Mouse (Mus musculus) forebrain, embryonic 12.5 days (tissue): ENCODE results near the gene Manbal. TPM values are rescaled to one million over a fixed set of nuclear protein-coding genes. Genes with fewer than 3 reads are reported as not detected.

Experiments
- ATAC-seq: fragments of 200-750 bp; cut with Nextera tagmentation; 2 replicates; pipeline ENCODE4 v1.8.0; 2017; ENCODE audit warnings: moderate TSS enrichment; ENCODE audit not compliant: low FRiP score
- H3K27ac ChIP-seq: fragments of 300-500 bp; sonication (generic); 2 replicates; pipeline ENCODE4 v1.5.1; 2016; ENCODE audit warnings: mild to moderate bottlenecking
- H3K27me3 ChIP-seq: fragments of 300-500 bp; sonication (generic); 2 replicates; pipeline ENCODE4 v1.6.1; 2016; ENCODE audit warnings: mild to moderate bottlenecking
- H3K36me3 ChIP-seq: fragments of 300-500 bp; sonication (generic); replicated peaks from 2 replicates; pipeline ENCODE4 v1.6.1; 2016; ENCODE audit warnings: mild to moderate bottlenecking
- H3K4me1 ChIP-seq: fragments of 300-500 bp; sonication (generic); 2 replicates; pipeline ENCODE4 v1.6.1; 2016
- H3K4me2 ChIP-seq: fragments of 300-500 bp; sonication (generic); 2 replicates; pipeline ENCODE4 v1.6.1; 2016; ENCODE audit warnings: mild to moderate bottlenecking, moderate library complexity
- H3K4me3 ChIP-seq: fragments of 300-500 bp; sonication (generic); replicated peaks from 2 replicates; pipeline ENCODE4 v1.5.1; 2016; ENCODE audit warnings: mild to moderate bottlenecking
- H3K9ac ChIP-seq: fragments of 300-500 bp; sonication (generic); 2 replicates; pipeline ENCODE4 v1.6.1; 2016; ENCODE audit warnings: mild to moderate bottlenecking
- H3K9me3 ChIP-seq: fragments of 300-500 bp; sonication (generic); 2 replicates; pipeline ENCODE4 v1.6.1; 2016
- WGBS: fragments of 180-500 bp; shearing (Covaris S2); methylation state at CpG from one replicate; pipeline ENCODE4 v1.1.7; 2016; 5-methylcytosine and 5-hydroxymethylcytosine counted together
- polyA plus RNA-seq: library from polyadenylated mRNA; unstranded; fragments of >200 nt; fragmentation: Nextera tagmentation; extraction: Ambion mirVana; gene quantifications from 2 replicates; pipeline ENCODE4 v1.2.1, GENCODE M21; 2016

Gene Manbal
- 68.8 and 69.4 TPM in 2 replicates for polyA plus RNA-seq

DNA sequence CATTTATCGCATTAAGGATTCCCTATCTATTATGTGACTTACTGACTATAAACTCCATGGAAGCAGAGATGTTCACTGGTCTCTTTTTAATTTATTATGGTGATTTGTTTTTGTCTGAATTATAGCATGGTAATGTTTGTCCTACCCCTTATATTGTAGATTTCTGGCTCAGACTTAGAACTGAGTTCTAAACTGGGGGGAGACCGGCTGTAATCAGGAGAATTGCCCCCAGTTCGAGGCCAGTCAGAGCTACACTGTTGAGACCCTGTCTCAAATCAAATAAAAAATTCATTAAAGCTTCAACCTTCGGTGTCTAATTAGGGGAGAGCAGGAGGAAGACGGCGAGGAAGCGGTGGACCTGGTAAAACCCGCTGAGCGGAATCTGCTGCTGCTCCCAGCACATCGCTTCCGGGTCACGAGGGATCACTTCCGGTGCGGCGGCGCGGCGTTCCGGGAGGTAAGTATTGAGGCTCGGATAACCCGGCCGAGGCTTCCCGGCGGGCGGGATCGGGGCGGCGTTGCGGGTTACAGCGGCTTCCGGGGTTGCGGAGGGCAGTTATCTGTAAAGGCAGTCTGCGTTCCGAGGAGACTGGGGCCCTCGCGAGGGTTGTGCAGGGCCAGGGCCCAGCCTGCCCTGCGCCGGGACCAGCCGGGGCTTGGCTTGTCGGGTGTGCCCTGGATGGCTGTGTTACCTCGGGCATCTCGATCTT lies at the start of gene Manbal:
Manbal (plus strand) TSS at position 411 of the 710 bp plus-strand sequence.
- ATAC-seq: peak; percentile 89
- peak within 1 kb of the TSS; percentile 89 for H3K27ac ChIP-seq
- H3K27me3 ChIP-seq: no peaks in the 10 kb centered on the region
- 5% methylated on average over 42 of the region's 42 CpGs for WGBS
- no peaks in the 10 kb centered on the region for H3K9me3 ChIP-seq
- peak within 1 kb of the TSS; percentile 74 for H3K4me3 ChIP-seq
- peaks cover 20% of the 10 kb centered on the region for H3K4me1 ChIP-seq
- H3K4me2 ChIP-seq: peak within 1 kb of the TSS; percentile 86
- peak within 1 kb of the TSS; percentile 77 for H3K9ac ChIP-seq
- no peaks in the 10 kb centered on the region; the same call in 1 of the 2 replicates for H3K36me3 ChIP-seq

DNA sequence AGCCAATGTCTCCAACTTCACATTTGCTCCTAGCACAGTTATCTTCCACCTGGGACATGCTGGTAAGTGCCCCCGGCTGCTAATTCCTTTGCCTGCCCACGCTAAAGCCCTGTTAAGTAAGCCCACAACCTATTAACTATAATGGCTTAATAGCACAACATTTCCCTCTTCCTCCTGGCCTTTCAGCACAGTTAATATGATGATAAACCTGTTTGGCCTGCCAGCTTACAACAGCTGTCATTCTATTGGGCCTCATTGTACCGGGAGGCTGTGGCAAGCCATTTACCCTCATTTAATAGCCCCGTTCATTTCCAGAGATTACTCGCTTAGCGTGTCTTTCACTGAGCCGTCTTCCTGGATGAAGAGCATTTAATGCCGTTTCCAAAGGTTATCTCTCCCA lies 47.3 kb upstream of the Manbal start:
- Histone ChIP-seq H3K27ac (peak overlapping the region; percentile 46), H3K9ac (no peak overlapping the region), H3K36me3 (peaks cover 89% of the 10 kb centered on the region), H3K4me2 (no peak overlapping the region), H3K27me3 (no peaks in the 10 kb centered on the region), H3K4me1 (0 out of 2 replicates have a peak, but pooled peaks cover 3% of the 10 kb centered on the region), H3K9me3 (no peaks in the 10 kb centered on the region), H3K4me3 (no peak overlapping the region)
- no peak for ATAC-seq
- WGBS: 60% methylated on average over 8 of the region's 8 CpGs

DNA sequence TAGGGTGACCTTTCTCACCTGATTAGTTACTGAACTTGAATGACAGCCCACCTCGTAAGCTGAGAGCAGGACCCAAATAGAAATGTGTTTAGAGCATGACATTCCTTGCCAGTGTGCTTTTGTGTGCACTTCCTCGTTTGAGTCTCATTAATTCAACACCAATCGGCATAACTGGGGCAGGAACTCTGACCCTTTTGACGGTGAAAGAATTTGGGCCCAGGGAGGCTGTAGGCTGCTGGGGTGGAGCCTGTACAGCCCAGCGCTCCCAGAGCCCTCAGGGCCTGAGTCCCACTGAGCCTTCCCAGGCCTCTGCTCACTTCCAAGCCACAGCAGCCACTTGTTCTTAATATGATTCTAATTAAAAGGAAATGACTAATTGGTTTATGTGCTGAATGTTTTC lies 46.5 kb upstream of the Manbal start:
- Histone ChIP-seq H3K9ac (no peak overlapping the region), H3K9me3 (no peaks in the 10 kb centered on the region), H3K4me1 (0 out of 2 replicates have a peak, but pooled peaks cover 3% of the 10 kb centered on the region), H3K36me3 (peaks cover 90% of the 10 kb centered on the region), H3K4me3 (no peak overlapping the region), H3K4me2 (no peak overlapping the region), H3K27ac (no peak overlapping the region; the same call in 1 of the 2 replicates), H3K27me3 (no peaks in the 10 kb centered on the region)
- WGBS: 24% methylated on average over 5 of the region's 5 CpGs
- ATAC-seq: no peak

DNA sequence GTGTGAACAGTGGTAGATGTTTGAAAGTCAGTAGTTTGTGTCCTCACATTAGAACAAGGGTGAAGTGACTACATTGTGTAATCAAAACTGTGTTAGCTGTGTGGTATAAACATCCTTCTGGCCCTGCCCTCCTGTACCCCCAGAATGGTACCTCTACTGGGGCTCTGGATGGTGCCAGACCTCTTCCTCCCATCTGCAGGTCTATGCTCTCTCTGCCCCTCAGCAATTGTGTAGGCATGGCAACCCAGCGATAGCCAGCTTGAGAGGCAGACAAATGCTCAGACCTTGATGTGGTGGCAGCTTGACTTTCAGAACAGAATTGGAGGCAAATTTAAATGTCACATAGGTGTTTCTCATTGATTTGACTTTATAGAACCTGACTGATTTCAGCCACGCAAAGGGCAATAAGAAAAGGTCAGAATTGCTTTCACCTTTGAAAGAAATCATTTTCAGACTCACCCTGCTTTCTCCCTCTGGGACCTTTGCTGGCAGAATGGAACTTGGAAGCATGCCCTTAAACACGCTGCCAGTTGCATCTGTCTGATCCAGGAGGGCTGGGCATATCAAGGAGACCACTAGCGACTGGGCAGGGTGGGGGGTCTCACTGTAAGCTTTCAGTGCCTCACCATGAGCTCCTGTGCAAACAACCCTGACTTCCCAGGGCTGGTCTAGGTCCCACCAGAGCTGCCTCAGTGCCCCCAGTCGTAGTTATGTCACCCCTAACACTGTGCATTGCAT lies 45.2 kb upstream of the Manbal start:
- H3K9ac ChIP-seq: no peak overlapping the region
- H3K4me3 ChIP-seq: no peak overlapping the region
- no peak for ATAC-seq
- no peak overlapping the region for H3K4me2 ChIP-seq
- peaks cover 3% of the 10 kb centered on the region; the same call in 1 of the 2 replicates for H3K4me1 ChIP-seq
- H3K36me3 ChIP-seq: peaks cover 91% of the 10 kb centered on the region
- H3K27me3 ChIP-seq: no peaks in the 10 kb centered on the region
- no peaks in the 10 kb centered on the region for H3K9me3 ChIP-seq
- 86% methylated on average over 5 of the region's 5 CpGs for WGBS
- peak overlapping the region; percentile 43; the same call in 1 of the 2 replicates for H3K27ac ChIP-seq

DNA sequence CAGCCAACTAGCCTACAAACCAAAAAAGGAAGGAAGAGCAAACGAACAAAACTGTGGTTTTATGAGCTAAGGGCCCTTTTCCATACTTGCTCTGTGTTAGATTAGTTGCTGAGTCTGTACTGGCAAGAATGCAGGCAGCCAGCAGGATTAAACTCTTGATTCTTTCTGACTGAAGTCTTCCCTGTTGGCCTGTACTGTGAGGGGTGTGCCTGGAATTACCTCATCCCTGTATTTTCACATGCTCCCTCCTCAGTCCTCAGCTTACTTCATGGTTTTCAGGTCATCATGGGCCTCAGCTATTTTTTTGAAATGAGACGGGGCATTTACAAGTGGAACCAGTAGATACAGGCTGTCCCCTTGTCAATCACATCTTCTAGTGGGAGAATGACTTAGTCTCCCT lies 42.2 kb upstream of the Manbal start:
- WGBS: 77% methylated on average over 2 of the region's 2 CpGs
- Histone ChIP-seq H3K27ac (peak overlapping the region; percentile 93; the same call in 1 of the 2 replicates), H3K4me1 (peaks cover 32% of the 10 kb centered on the region), H3K27me3 (no peaks in the 10 kb centered on the region), H3K4me2 (no peak overlapping the region), H3K36me3 (peaks cover 80% of the 10 kb centered on the region), H3K9ac (no peak overlapping the region), H3K9me3 (no peaks in the 10 kb centered on the region), H3K4me3 (no peak overlapping the region)
- no peak for ATAC-seq

DNA sequence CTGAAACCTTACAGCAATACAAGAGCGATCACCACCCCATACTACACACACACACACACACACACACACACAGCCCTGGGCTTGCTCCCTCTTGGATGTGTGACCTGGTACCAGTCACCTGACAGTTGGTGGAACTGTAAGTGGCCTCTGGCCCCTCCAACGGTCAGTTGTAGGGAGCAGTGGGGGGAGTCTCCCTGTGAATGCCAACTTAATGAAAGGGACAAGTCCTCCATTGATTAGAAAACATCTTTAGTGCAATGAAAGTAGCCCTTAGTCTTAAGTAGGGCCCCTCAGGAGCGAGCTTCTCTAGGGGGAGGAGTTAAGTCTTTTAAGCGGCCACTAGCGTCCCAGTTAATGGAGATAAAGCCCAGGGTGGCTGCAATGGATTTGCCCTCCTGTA lies 39.3 kb upstream of the Manbal start:
- ATAC-seq: peak; percentile 78
- no peak overlapping the region for H3K4me3 ChIP-seq

DNA sequence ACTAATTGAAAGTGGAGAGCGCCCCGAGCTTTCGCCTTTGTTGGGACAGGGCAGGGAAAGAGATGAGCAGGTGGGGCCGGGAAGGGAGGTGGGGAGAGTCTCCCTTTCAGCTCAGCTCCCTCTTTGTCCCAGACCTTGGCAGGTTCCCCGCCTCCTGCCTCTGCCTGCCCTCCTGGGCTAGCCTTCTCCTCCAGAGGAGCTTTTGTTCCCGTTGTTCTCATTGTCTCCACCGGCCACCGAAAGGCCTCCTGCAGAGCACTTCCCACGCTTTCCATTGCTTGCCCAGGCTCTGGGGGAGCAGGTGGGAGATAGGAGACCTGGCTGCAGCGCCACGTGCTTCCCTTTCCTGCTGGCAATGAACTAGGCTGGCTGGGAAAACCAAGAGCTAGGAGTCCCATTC lies 38.8 kb upstream of the Manbal start:
- Histone ChIP-seq H3K4me2 (peak overlapping the region; percentile 15), H3K9me3 (no peaks in the 10 kb centered on the region), H3K27ac (peak overlapping the region; percentile 93), H3K9ac (no peak overlapping the region), H3K4me3 (no peak overlapping the region), H3K4me1 (peaks cover 47% of the 10 kb centered on the region), H3K27me3 (no peaks in the 10 kb centered on the region), H3K36me3 (peaks cover 47% of the 10 kb centered on the region)
- peak; percentile 88 for ATAC-seq
- 4% methylated on average over 11 of the region's 11 CpGs for WGBS

More for the DNA sequence above, 39.3 kb upstream of the Manbal start:
- Histone ChIP-seq H3K27me3 (no peaks in the 10 kb centered on the region), H3K27ac (peak overlapping the region; percentile 93), H3K4me1 (peaks cover 47% of the 10 kb centered on the region), H3K9me3 (no peaks in the 10 kb centered on the region), H3K4me2 (peak overlapping the region; percentile 15), H3K36me3 (peaks cover 51% of the 10 kb centered on the region), H3K9ac (no peak overlapping the region)
- WGBS: 3% methylated on average over 5 of the region's 5 CpGs

GRCm38 (mm10) chr2:157332059-157332458 lies 35.3 kb upstream of the Manbal start:
- peaks cover 49% of the 10 kb centered on the region for H3K4me1 ChIP-seq
- no peak for ATAC-seq
- WGBS: 84% methylated on average over 5 of the region's 5 CpGs

DNA sequence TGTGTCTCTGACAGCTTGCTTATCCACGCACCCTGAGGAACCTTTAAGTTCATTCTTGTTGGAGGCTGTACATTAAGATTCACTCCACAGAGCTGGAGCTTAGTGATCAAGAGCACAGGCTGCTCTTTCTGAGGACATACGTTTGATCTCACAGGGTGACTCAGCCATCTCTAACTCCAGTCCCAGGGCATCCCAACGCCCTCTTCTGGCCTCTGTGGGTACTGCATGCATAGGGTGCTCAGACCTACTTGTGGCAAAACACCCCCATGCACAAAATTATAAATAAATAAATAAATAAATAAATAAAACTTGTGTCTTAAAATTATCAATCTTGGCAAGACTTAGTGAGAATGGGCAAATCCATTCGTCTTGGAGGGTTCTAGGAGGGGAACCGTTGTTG lies 28.7 kb upstream of the Manbal start:
- H3K4me1 ChIP-seq: peaks cover 56% of the 10 kb centered on the region
- H3K9me3 ChIP-seq: no peaks in the 10 kb centered on the region
- no peak overlapping the region for H3K4me2 ChIP-seq
- no peak overlapping the region for H3K9ac ChIP-seq
- H3K27ac ChIP-seq: peak overlapping the region; percentile 98
- no peaks in the 10 kb centered on the region for H3K36me3 ChIP-seq
- ATAC-seq: no peak
- WGBS: 32% methylated on average over 5 of the region's 5 CpGs
- H3K27me3 ChIP-seq: no peaks in the 10 kb centered on the region
- no peak overlapping the region for H3K4me3 ChIP-seq

More at GRCm38 (mm10) chr2:157332059-157332458, 35.3 kb upstream of the Manbal start:
- peak overlapping the region; percentile 93 for H3K27ac ChIP-seq
- no peak overlapping the region for H3K9ac ChIP-seq
- H3K4me2 ChIP-seq: no peak overlapping the region
- H3K36me3 ChIP-seq: peaks cover 13% of the 10 kb centered on the region; the same call in 1 of the 2 replicates
- no peaks in the 10 kb centered on the region for H3K27me3 ChIP-seq
- H3K4me3 ChIP-seq: no peak overlapping the region
- H3K9me3 ChIP-seq: no peaks in the 10 kb centered on the region

- H3K4me1 ChIP-seq: peaks cover 58% of the 10 kb centered on the region
- H3K9ac ChIP-seq: 0 out of 2 replicates have a peak overlapping the region, but pooled peaks have one; percentile 12
- WGBS: 32% methylated on average over 7 of the region's 7 CpGs
- peak overlapping the region; percentile 98 for H3K27ac ChIP-seq
- no peak for ATAC-seq
- H3K4me2 ChIP-seq: 0 out of 2 replicates have a peak overlapping the region, but pooled peaks have one; percentile 4
- no peaks in the 10 kb centered on the region for H3K36me3 ChIP-seq
- H3K9me3 ChIP-seq: no peaks in the 10 kb centered on the region
- no peak overlapping the region for H3K4me3 ChIP-seq
- no peaks in the 10 kb centered on the region for H3K27me3 ChIP-seq
Measured at GRCm38 (mm10) chr2:157339532-157339931, 27.9 kb upstream of the Manbal start.

DNA sequence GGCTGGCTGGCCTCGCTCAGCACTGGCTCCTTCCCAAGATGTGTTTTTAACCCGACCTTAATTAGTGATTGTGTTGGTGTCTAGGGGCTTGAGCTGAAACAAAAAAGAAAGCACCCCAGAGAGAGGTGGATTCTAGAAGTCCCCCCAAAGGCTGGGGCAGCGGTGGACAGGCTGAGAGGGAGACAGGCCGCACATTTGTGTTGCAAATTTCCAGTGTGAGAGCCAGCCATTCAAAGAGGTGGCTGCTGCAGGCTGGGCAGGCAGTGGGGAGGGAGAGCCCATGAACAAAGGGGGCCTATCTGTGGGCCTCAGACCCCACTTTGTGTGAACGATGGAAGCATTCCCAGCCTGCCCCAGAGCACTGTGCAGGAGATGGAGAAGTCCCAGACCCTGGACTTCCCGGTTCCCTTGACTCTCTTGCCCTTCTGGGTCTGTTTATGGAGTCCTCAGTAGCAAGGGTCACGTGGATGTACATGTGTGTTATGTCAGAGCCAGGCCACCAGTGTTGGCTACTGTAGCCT lies 27.1 kb upstream of the Manbal start:
- Histone ChIP-seq H3K4me1 (peaks cover 58% of the 10 kb centered on the region), H3K27me3 (no peaks in the 10 kb centered on the region), H3K36me3 (no peaks in the 10 kb centered on the region), H3K4me3 (no peak overlapping the region), H3K9me3 (no peaks in the 10 kb centered on the region), H3K27ac (peak overlapping the region; percentile 98), H3K9ac (peak overlapping the region; percentile 42; the same call in 1 of the 2 replicates), H3K4me2 (no peak overlapping the region)
- WGBS: 5% methylated on average over 7 of the region's 7 CpGs
- peak; percentile 82 for ATAC-seq
